Mouse (Mus musculus): Measurements from ENCODE around the gene Trp53. TPM values are rescaled to one million over a fixed set of nuclear protein-coding genes. Genes with fewer than 3 reads are reported as not detected.
"Not testable (repeated sequence)": the region's sequence is repeated elsewhere in the genome, so short reads cannot be mapped to it uniquely, and the experiment has no call there.

Gene Trp53
- total RNA-seq, 2 experiments from 2014 or later, result 27.3 to 29.6 TPM

- DNase-seq (ENCODE audit: low spot score in 2 of 2), result not testable (repeated sequence)
Observed at GRCm38 (mm10) chr11:69624339-69624738, 44.2 kb downstream of the Trp53 start.

GRCm38 (mm10) chr11:69628286-69628685 lies 48.1 kb downstream of the Trp53 start:
- peak; percentile 53 to 72 for DNase-seq (ENCODE audit: low spot score in 2 of 2)

GRCm38 (mm10) chr11:69629802-69630201 lies 49.6 kb downstream of the Trp53 start:
- no peak for DNase-seq (ENCODE audit: low spot score in 2 of 2)

GRCm38 (mm10) chr11:69632284-69633089 lies 52.3 kb downstream of the Trp53 start, which contains the start of gene Fxr2:
Gene Fxr2 (plus strand): TSS chr11:69632990.
- peak; percentile 100 for DNase-seq (ENCODE audit: low spot score in 2 of 2)

GRCm38 (mm10) chr11:69633128-69633866 lies 53.1 kb downstream of the Trp53 start:
- peak in 1 of 2 experiments; percentile 47 for DNase-seq (ENCODE audit: low spot score in 2 of 2)

- DNase-seq (ENCODE audit: low spot score in 2 of 2), result no peak
Observed at GRCm38 (mm10) chr11:69635471-69635870, 55.3 kb downstream of the Trp53 start.

Small RNA genes within 50 kb of the gene (microRNA-seq; reads per million reads assigned to microRNA genes)
- gene Mir467f, result 0 reads per million in 2 experiments

Other genes with a start within 250 kb of the Trp53 start
- 10 to 100 TPM; 71.7 to 76.9 TPM for gene Rnf227, start 239.9 kb upstream of the Trp53 start, total RNA-seq (2021)
- gene Chd3, start 211.0 kb upstream of the Trp53 start, total RNA-seq (2021), result 100 to 1,000 TPM; 519 to 534 TPM
- gene Naa38, start 184.9 kb upstream of the Trp53 start, total RNA-seq (2021), result 100 to 1,000 TPM in 1 of 2 experiments, 10 to 100 TPM in 1; 99.3 to 111 TPM
- 10 to 100 TPM; 36.0 to 39.7 TPM for gene Cyb5d1, start 184.7 kb upstream of the Trp53 start, total RNA-seq (2021)
- gene Tmem88, start 182.1 kb upstream of the Trp53 start, total RNA-seq (2021), result 1 to 10 TPM; 2.1 to 2.3 TPM
- 10 to 100 TPM; 41.7 to 42.8 TPM for gene Kdm6b, start 166.7 kb upstream of the Trp53 start, total RNA-seq (2021)
- 1 to 10 TPM; 5.8 to 6.3 TPM for gene Dnah2, start 31.2 kb upstream of the Trp53 start, total RNA-seq (2021)
- gene Efnb3, start 20.2 kb upstream of the Trp53 start, total RNA-seq (2021), result 100 to 1,000 TPM; 144 to 156 TPM
- gene Wrap53, start 104 bp upstream of the Trp53 start, total RNA-seq (2021), result 1 to 10 TPM; 8.6 to 9.5 TPM
- gene Atp1b2, start 25.6 kb downstream of the Trp53 start, total RNA-seq (2021), result 100 to 1,000 TPM; 513 to 551 TPM
- not detected for gene Shbg, start 37.5 kb downstream of the Trp53 start, total RNA-seq (2021)
- 10 to 100 TPM; 16.1 to 19.8 TPM for gene Sat2, start 41.7 kb downstream of the Trp53 start, total RNA-seq (2021)
- 100 to 1,000 TPM; 105 to 106 TPM for gene Fxr2, start 52.6 kb downstream of the Trp53 start, total RNA-seq (2021)
- under 1 TPM in 1 of 2 experiments, not detected in 1; 0.48 TPM for gene Sox15, start 75.0 kb downstream of the Trp53 start, total RNA-seq (2021)
- 10 to 100 TPM; 73.3 to 82.4 TPM for gene Mpdu1, start 82.3 kb downstream of the Trp53 start, total RNA-seq (2021)
- 10 to 100 TPM; 13.1 to 18.5 TPM for gene Cd68, start 85.8 kb downstream of the Trp53 start, total RNA-seq (2021)
- gene Eif4a1, start 92.1 kb downstream of the Trp53 start, total RNA-seq (2021), result 100 to 1,000 TPM; 409 to 418 TPM
- gene Senp3, start 101.7 kb downstream of the Trp53 start, total RNA-seq (2021), result 10 to 100 TPM; 84.3 to 88.5 TPM
- 1 to 10 TPM in 1 of 2 experiments, under 1 TPM in 1; 0.88 to 1.1 TPM for gene Tnfsf13, start 105.4 kb downstream of the Trp53 start, total RNA-seq (2021)
- gene Tnfsf12, start 115.5 kb downstream of the Trp53 start, total RNA-seq (2021), result 1 to 10 TPM; 5.8 to 6.5 TPM
- gene Tnfsfm13, start 115.7 kb downstream of the Trp53 start, total RNA-seq (2021), result 1 to 10 TPM in 1 of 2 experiments, under 1 TPM in 1; 0.45 to 1.0 TPM
- 10 to 100 TPM; 62.8 to 68.5 TPM for gene Polr2a, start 178.3 kb downstream of the Trp53 start, total RNA-seq (2021)
- under 1 TPM in 1 of 2 experiments, not detected in 1; 0.21 TPM for gene Slc35g3, start 181.6 kb downstream of the Trp53 start, total RNA-seq (2021)
- 10 to 100 TPM; 82.0 to 83.5 TPM for gene Zbtb4, start 185.6 kb downstream of the Trp53 start, total RNA-seq (2021)
- gene Chrnb1, start 215.6 kb downstream of the Trp53 start, total RNA-seq (2021), result 1 to 10 TPM; 1.0 to 1.1 TPM
- 10 to 100 TPM; 22.8 to 23.7 TPM for gene Fgf11, start 221.5 kb downstream of the Trp53 start, total RNA-seq (2021)
- not detected for gene Tmem102, start 225.3 kb downstream of the Trp53 start, total RNA-seq (2021)
- not detected for gene Gm39566, start 234.9 kb downstream of the Trp53 start, total RNA-seq (2021)
- gene Spem2, start 238.1 kb downstream of the Trp53 start, total RNA-seq (2021), result not detected
- under 1 TPM; 0.50 to 0.74 TPM for gene Spem1, start 241.8 kb downstream of the Trp53 start, total RNA-seq (2021)